Mouse (Mus musculus) common myeloid progenitor, adult 5-6 weeks (primary cell): ENCODE measurements at regions not wholly inside any gene's neighbourhood (a gene's known extent, or its start where the extent isn't known, plus 50 kb on each side); places are given as distances from the start of the nearest gene placed in this dataset.

Experiments used
- ATAC-seq: replicated peaks from 2 replicates; pipeline ENCODE4 v1.8.0; 2016; ENCODE audit warnings: low read depth, mild to moderate bottlenecking, moderate TSS enrichment, inconsistent platforms; ENCODE audit not compliant: poor library complexity, severe bottlenecking

DNA sequence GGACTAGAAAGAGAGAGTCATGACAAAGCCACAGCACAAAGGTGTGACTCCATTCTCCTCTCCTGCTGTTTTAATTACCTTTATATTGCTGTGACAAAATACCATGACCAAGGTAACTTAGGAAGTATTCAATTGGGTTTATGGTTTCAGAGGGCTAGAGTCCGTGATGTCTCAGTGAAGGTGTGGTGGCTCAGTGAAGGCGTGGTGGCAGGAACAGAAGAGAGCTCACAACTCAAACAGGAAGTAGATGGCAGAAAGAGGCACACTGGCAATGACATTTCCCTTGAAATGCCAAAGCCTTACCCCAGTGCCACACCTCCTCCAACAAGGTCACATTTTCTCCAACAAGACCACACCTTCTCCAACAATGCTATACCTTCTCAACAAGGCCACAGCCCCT is 114.4 kb upstream of the Rybp start:
- no peak for ATAC-seq

DNA sequence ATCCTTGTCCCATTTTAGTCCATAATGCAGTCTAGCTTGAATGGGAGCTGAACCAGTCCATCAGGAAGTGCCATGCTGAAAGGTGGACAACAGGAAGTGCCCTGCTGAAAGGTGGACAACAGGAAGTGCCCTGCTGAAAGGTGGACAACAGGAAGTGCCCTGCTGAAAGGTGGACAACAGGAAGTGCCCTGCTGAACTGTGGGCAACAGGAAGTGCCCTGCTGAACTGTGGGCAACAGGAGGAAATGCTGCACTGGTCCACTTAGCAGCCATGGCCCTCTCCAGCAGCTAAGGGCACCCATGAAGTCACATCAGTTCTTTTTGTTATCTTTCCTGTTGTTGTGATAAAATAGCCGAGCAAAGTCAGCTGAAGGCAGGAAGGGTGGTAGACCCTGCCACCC is 112.1 kb upstream of the Rybp start:
- ATAC-seq, result 0 out of 2 replicates have a peak, but pooled peaks have one; percentile 23

DNA sequence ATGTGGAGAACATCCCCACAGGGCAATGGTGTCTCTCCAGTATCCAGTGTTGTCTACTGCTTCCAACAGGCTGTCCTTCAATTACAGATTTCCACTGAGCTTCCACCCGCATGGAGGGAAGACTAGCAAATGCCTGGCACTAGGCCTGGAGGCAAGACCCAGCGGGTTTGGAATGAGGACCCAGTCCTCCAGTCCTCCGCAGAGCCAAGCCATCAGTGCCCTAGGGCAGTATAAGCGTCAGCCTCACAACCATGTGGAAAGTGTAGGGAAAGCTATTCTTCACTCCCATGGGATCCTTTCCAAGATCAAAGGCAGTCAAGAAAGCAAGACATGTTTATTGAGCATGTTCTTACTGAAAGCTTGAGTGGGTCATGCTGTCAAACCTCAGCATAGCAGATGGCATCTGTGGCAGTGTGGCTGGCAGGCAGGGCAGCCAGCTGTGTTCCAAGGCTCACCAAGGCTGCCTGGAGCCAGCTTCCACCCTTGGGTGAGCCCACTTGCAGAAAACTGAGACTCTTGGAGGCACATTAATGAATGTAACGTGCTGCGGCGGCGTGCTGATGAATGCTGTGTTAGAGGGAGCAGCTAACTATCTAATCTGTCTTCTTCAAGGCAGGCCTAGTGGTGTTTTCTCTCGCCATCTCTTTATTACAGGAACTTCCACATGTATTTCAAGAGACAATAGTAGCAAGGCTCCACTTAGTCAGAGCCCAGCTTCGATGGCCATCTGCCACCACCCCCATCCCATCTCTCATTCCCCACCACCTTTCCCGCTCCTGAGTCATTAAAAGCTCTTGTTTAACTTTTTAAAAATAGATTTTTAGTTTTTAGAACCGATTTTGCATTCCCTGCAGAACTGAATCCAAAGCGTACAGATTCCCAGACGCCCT is 109.3 kb upstream of the Rybp start:
- ATAC-seq, result no peak

DNA sequence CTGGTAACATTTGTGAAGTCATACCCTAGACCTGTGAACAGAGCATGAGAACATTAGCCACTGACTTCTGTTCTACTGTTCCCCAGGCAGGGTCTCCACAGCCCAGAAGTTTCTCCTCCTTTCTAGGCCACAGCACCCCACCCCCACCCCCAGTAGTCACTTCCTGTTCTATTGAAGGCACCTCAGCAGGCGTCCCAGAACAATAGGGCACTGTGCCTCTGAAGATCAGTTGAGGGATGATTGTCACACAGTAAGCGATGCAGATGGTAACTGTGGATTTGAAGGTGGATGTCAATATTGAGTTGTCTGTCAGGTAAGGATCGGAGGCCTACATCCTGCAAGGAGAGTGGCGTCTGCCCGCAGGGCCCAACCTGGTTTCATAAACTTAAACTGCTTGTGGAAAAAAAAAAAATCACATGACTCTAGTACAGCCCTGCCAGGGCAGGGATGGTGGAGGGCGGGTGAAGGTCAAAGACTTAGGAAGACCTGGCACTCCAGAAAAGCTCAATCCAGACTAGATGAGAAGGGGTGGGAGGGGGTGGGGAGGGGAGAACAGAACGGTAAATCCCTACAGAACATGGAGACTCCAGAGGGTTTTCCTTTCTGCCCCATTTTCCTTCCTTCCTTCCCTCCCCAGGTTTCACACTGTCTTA is 103.1 kb upstream of the Rybp start:
- peak; percentile 50; the same call in 1 of the 2 replicates for ATAC-seq

DNA sequence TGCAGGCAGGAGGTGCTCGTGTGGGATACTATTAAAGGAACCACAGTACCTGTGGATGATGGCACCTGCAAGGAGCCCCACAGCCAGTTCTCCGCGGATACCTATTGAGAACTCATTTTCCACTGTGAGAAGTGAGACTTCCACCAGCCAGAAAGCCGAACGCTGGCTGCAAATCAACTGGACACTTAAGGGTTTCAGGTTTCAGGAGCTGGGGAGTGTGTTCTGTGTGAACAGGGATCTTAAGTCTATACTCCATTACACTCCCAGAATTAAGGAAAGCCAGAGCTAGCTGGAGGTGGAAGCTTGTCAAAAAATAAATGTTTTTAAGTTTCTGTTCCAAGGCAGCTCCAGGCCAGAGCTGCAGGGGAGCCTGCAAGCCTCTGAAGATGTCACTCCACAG is 99.8 kb upstream of the Rybp start:
- no peak for ATAC-seq

DNA sequence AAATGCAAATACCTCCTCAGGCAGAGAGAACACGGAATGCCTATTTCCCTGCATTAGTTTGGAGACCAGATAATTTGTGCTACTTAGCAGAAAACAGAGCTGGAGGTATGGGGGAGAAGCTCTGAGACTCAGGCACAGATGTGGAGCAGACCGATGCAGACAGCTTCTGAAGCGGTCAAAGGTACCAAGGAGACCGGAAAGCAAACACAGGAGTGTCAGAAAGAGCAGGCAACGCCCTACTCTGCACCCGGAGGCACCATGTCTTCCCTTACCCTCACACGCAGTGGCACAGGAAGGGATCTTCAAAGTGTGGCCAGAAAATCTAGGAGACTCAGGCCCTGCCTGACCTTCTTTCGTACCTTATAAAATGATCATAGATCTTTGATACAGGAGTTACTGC is 98.4 kb upstream of the Rybp start:
- no peak for ATAC-seq

DNA sequence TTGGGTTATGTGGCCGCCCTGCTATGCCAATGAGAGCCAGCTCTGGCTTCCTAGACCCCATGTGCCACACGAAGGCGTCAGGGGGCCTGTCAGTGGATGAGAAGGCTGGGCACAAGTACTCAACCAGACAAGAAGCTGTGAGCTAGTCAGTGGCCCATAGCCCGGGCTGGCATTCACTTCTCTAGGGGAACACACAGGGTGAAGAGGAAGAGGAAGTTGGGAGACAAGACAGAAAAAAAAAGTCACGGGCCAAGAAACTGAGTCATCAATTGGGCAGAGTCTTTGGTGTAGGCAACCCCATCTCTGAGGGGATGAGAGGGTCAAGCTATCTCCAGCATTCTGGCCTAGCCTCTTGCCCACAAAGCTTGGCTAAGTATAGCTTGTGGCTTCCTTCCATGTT is 93.8 kb upstream of the Rybp start:
- peak; percentile 86 for ATAC-seq

DNA sequence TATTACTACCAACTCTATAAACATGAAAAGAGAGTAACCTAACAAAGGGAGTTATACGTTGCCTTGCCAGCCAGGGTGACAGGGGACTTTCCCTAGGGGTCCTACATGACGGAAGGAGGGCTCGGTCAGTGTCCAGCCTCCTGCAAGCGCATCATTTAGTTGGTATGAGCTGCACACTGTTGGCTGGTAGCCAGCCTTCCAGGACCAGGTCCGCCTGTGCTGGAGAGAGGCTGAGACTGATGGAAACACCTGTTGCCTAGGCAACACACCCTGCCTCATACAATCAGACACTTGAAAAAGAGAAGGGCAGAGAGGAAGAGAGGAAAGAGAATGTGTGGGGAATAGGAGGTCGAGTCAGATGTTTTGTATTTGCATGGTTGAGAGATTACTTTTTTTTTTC is 93.3 kb upstream of the Rybp start:
- 0 out of 2 replicates have a peak, but pooled peaks have one; percentile 19 for ATAC-seq

DNA sequence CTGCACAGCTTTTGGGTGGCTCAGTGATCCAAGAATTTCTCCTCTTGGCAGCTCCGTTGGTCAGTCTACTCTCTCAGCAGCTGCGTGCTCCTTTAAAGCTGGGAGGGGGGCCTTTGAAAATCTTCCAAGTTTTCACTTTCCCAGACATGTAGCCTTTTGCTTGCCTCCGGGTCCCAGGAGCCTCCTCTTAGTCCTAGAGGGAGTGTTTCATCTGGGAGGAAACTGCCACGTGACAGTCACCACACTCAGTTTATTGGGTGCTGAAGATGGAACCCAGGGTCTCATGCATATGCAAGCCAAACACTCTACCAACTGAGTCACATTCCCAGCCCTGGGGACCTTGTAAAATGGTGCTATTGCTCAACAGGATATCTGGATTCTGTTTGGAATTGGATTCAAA is 92.5 kb upstream of the Rybp start:
- no peak for ATAC-seq

DNA sequence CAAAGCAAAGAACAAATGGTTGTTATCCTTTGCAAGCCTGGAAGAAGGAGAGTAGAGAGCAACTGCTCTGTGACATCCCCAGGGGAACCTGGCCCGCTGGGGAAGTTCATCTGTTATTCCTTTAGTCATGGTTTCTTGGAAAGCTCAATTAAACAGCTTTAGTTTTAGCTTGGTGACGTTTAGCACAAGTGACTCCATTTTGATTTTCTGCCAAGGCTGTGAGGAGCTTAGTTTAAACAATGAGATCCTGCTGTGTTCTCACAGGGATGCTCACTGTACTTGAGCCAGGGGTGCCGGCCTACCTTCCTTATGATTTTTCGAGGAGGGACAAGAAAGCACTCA is 91.2 kb upstream of the Rybp start:
- ATAC-seq, result no peak

DNA sequence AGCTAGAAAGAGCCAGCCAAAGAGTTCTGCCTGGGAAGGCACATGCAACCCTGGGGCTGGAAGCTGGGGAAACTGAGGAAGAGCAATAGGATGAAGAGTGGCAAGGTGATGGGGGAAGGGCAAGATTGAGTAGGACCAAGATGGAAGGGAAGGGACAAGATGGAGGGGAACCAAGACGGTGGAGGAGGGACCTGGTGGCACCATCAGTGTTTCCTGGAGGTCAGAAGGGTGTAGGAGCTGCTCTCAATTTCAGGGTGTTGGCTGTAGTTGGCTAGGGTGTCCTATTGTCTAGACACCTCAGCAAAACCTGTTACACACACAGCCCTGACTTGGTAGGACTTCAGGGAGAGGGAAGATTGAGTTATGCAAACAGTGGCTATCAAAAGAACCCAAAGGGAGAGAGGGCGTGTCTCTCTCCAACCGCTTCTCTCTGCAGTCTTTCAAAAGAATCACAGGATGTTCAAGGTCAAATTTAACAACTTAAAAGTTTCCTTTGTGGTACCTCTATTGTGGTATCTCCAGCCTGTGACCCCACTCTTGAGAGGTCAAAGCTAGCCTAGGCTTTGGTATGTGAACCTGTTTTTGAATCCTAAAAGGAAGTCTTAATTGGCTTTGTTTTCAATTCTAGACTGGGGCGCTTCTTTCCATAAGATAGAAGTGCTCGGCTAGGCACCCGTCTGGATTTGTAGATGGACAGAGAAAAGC is 90.7 kb upstream of the Rybp start:
- no peak for ATAC-seq

DNA sequence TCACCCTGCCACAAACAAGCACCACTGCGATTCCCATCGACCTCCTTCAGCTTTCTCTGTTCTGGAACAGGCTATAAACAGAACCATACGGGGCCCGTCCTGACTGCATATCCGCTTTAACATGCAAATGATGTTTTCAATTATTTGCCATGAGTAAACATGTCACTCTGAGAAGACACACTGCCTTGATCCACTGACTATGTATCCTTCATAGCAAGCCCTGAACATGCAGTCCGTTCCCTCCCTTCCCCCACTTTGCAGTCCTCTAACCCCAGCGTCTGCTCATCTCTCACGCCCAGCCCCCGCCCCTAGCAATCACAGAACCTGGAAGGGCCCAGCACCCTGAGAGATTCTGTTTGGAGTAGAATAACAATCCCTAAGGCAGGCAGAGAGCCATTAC is 89.4 kb upstream of the Rybp start:
- no peak for ATAC-seq

DNA sequence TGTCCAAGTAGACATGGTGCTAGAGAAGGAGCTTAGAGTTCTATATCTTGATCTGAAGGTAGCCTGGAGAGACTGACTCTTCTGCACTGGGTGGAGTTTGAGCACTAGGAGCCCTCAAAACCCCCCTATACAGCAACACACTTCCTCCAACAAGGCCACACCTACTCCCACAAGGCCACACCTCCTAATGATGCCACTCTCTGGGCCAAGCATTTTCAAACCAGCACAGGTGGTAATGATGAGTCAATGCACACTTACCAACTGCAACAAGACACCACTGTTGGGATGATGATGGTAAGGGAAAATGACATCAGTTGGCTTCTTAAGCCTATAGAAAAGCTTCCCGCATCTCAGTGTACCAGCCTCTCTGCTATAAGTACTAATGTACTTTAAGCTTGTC is 83.5 kb upstream of the Rybp start:
- no peak for ATAC-seq

DNA sequence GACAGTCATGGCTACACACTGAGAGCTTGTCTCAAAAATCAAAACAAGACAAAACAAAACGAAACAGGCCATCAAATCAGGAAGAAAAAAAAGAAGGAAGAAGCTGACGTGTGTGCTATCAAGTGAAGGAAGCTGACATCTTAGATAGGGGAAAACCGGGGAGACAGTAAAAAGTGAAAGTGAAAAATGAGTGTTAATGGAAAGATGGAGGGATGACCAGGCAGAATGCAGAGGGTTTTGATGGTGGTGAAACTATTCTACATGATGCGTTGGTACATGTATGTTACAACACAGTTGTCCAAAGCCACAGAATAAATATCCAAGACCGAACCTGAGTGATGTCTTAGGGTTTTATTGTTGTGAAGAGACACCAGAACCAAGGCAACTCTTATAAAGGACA is 83.1 kb upstream of the Rybp start:
- peak; percentile 42 for ATAC-seq

DNA sequence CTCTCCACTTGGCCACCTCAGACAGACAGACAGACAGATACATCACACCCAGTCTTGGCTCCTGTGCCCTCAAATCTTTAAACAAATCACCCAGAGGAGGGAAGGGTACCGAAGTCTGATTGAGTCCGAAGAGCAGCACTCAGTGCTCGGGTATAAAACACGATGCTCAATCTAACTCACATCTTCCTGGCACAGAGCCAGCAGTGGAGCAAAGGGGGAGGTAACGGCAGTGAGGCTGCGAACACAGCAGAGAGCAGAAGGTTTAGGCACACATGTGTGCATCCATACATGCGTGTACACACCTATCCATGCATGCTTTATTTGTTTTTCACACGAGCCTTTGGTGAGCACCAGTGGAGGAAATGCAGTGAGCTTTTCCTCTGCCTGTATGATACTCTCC is 78.9 kb upstream of the Rybp start:
- ATAC-seq, result peak; percentile 3; the same call in 1 of the 2 replicates

DNA sequence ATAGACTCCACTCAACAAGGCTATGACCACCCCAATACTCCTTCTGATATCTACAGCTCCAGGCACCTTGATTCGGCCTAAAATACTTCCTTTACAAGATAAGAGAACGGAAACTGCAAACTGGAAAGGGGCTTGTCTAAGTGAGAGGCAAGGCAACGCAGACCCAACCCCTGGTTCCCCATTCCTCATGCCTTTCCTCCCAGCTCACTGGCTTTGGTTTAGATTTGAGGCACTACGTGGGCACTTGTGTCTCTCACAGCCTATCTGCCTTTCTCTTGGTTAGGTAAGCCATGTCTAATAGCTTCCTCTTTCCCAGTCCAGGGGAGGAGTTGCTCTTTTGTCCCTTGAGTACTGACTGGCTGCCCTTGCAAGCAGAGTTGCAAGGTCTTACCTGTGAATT is 78.5 kb upstream of the Rybp start:
- ATAC-seq, result peak; percentile 96

DNA sequence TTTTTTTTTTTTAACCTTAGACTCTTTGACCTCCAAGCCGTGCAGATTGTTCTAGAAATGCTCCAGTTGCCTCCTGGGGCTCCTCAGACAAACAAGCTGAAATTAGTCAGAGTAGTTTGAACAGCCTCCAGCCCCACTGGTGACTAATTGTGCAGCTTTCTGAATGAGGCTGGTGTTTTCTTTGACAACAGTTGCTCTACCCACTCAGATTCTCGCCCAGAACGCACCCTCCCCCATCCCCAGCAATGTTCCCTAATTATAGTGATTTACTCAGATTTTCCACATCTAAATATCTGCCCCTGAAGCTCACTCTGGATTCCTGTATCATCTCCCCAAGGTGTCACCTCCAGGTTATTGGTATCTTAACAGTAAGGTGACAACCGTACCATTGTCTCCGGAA is 76.4 kb upstream of the Rybp start:
- no peak for ATAC-seq

DNA sequence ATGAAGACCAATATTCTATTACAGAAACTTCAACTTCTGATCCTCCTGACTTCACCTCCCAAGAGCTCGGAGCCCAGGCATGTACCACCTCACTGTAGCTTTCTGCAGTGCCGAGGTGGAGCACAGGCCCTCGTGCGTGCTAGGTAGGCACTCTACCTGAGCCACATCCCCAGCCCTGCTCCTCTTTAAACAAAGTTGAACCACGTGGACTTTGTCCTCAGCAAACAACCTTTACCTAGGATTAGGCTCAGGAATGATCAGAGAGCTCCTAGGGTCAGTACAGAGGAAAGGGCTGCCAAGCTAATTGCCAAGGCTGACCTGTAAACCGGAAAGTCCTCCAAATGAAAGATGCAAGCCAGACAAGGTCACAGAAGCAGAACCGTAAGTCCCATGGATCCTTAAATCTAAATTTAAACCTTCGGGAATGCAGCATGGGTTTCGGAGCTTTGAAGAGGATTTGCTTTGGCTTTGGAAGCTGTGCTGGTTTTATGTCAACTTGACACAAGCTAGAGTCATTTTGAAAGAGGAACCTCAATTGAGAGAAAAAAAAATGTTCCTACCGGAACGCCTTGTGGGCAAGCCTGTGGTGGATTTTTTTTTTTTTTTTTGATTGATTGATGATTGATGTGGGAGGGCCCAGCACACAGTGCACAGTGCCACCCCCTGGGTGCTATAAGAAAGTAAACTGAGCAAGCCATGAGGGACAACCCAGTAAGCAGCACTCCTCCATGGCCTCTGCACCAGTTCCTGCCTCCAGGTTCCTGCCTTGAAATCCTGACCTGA is 69.5 kb upstream of the Rybp start:
- ATAC-seq, result peak; percentile 98

DNA sequence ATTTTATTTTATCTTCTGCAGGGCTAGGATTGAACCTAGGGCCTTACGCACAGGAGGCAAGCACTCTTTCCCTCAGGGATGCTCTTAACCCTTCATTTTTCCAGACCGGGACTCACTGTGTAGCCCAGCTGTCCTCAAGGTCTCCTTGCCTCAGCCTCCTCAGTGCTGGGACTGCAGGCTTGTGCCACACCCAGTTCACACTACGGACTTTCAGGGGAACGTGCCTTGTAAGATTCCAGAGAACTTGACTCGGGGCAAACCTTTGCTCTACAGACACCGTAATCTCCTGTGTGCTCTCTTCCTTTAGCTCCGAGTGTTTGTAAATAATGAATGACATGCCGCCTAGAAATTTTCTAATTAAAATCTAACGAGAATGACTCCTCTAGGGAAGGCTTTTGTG is 68.6 kb upstream of the Rybp start:
- no peak for ATAC-seq

DNA sequence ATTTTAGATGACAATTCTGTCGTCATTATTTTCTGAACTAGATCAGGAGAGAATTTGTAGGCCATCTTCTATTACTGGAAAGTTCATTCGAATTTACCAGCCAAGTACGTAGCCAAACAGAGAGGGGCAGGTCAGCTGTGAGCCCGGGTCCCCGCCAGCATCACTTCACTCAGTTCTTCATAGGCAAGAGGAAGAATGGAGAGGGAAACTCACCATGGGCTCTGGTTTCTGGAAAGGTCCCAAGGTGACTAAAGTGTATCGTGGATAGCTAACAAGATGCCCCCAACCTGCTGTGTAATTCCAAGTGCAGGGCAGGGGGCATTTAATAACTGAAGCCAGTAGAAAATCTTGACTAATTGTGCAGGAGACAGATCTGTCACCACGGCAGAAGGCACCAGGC is 60.2 kb upstream of the Rybp start:
- no peak for ATAC-seq
